Mouse (Mus musculus): ENCODE data around the gene Btn1a1. TPM values are rescaled to one million over a fixed set of nuclear protein-coding genes. Genes with fewer than 3 reads are reported as not detected.

The Btn1a1 gene
- polyA plus RNA-seq, 1 experiment = not detected

DNA sequence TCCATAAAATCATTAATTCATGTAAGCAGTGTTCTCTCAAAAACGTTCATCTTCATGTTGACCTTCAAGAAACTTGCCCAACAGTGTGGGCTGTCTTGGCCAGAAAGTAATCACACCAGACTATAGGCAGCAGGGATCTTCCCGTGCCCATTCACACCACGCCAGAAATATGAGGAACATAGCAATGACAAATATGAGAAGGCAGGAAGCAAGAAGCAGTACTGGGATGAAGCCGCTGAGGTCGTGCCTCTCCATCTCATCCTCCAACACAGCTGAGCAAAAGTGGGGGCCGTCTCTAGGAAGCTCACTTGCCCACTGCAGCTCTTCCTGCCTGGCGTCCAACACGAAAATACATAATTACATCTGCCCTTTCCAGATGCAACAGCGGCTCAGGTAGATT, 55.1 kb downstream of the Btn1a1 start:
- TF ChIP-seq CTCF (IDR thresholded peaks at IDR 0.05; ENCODE audit: insufficient read depth, low read depth, low read length) = no peak
- TF ChIP-seq POLR2A (IDR thresholded peaks at IDR 0.05; ENCODE audit: insufficient read depth, low read depth, low read length) = no peak
- 82% methylated on average over 9 of the region's 9 CpGs for WGBS
- H3K4me1 ChIP-seq (ENCODE audit: control insufficient read depth, insufficient read depth, low read length) = peaks cover 8% of the 10 kb centered on the region; the same call in 1 of the 2 replicates
- no peak overlapping the region for H3K4me3 ChIP-seq (ENCODE audit: insufficient read depth, low read depth, low read length)
- H3K27ac ChIP-seq (ENCODE audit: insufficient read depth, low read depth, low read length) = no peak overlapping the region

Other genes starting within 250 kb of the Btn1a1 start
- not detected in 2 replicates for gene Vmn1r222, start 230.0 kb downstream of the Btn1a1 start, polyA plus RNA-seq (2012; ENCODE audit: insufficient read depth, insufficient read length, low replicate concordance, missing spikeins)
- not detected in 2 replicates for gene Vmn1r223, start 218.8 kb downstream of the Btn1a1 start, polyA plus RNA-seq (2012; ENCODE audit: insufficient read depth, insufficient read length, low replicate concordance, missing spikeins)
- gene Zfp322a, start 96.7 kb downstream of the Btn1a1 start, polyA plus RNA-seq (2012; ENCODE audit: insufficient read depth, insufficient read length, low replicate concordance, missing spikeins) = not detected in 2 replicates
- gene Abt1, start 42.0 kb downstream of the Btn1a1 start, polyA plus RNA-seq (2012; ENCODE audit: insufficient read depth, insufficient read length, low replicate concordance, missing spikeins) = not detected in 2 replicates
- not detected in 2 replicates for gene Btn2a2, start 23.0 kb upstream of the Btn1a1 start, polyA plus RNA-seq (2012; ENCODE audit: insufficient read depth, insufficient read length, low replicate concordance, missing spikeins)
- gene Hist1h4h, start 65.1 kb upstream of the Btn1a1 start, polyA plus RNA-seq (2012; ENCODE audit: insufficient read depth, insufficient read length, low replicate concordance, missing spikeins) = not detected in 2 replicates
- not detected in 2 replicates for gene Hist1h2af, start 68.0 kb upstream of the Btn1a1 start, polyA plus RNA-seq (2012; ENCODE audit: insufficient read depth, insufficient read length, low replicate concordance, missing spikeins)
- gene Hist1h3g, start 69.5 kb upstream of the Btn1a1 start, polyA plus RNA-seq (2012; ENCODE audit: insufficient read depth, insufficient read length, low replicate concordance, missing spikeins) = not detected in 2 replicates
- not detected in 2 replicates for gene Hist1h2bh, start 77.5 kb upstream of the Btn1a1 start, polyA plus RNA-seq (2012; ENCODE audit: insufficient read depth, insufficient read length, low replicate concordance, missing spikeins)
- gene Hist1h3f, start 78.2 kb upstream of the Btn1a1 start, polyA plus RNA-seq (2012; ENCODE audit: insufficient read depth, insufficient read length, low replicate concordance, missing spikeins) = not detected in 2 replicates
- not detected in 2 replicates for gene Hist1h4f, start 85.7 kb upstream of the Btn1a1 start, polyA plus RNA-seq (2012; ENCODE audit: insufficient read depth, insufficient read length, low replicate concordance, missing spikeins)
- not detected in 2 replicates for gene Hist1h1d, start 87.4 kb upstream of the Btn1a1 start, polyA plus RNA-seq (2012; ENCODE audit: insufficient read depth, insufficient read length, low replicate concordance, missing spikeins)
- not detected in 2 replicates for gene Hist1h3e, start 96.5 kb upstream of the Btn1a1 start, polyA plus RNA-seq (2012; ENCODE audit: insufficient read depth, insufficient read length, low replicate concordance, missing spikeins)
- gene Hist1h2ae, start 105.3 kb upstream of the Btn1a1 start, polyA plus RNA-seq (2012; ENCODE audit: insufficient read depth, insufficient read length, low replicate concordance, missing spikeins) = not detected in 2 replicates
- gene Hist1h2bg, start 105.5 kb upstream of the Btn1a1 start, polyA plus RNA-seq (2012; ENCODE audit: insufficient read depth, insufficient read length, low replicate concordance, missing spikeins) = not detected in 2 replicates
- not detected in 2 replicates for gene Hist1h2bf, start 108.3 kb upstream of the Btn1a1 start, polyA plus RNA-seq (2012; ENCODE audit: insufficient read depth, insufficient read length, low replicate concordance, missing spikeins)
- not detected in 2 replicates for gene Hist1h2ad, start 108.5 kb upstream of the Btn1a1 start, polyA plus RNA-seq (2012; ENCODE audit: insufficient read depth, insufficient read length, low replicate concordance, missing spikeins)
- gene Hist1h3d, start 109.9 kb upstream of the Btn1a1 start, polyA plus RNA-seq (2012; ENCODE audit: insufficient read depth, insufficient read length, low replicate concordance, missing spikeins) = not detected in 2 replicates
- gene Hist1h4d, start 115.7 kb upstream of the Btn1a1 start, polyA plus RNA-seq (2012; ENCODE audit: insufficient read depth, insufficient read length, low replicate concordance, missing spikeins) = not detected in 2 replicates
- gene Hist1h2be, start 155.2 kb upstream of the Btn1a1 start, polyA plus RNA-seq (2012; ENCODE audit: insufficient read depth, insufficient read length, low replicate concordance, missing spikeins) = not detected in 2 replicates
- gene Hist1h1e, start 156.7 kb upstream of the Btn1a1 start, polyA plus RNA-seq (2012; ENCODE audit: insufficient read depth, insufficient read length, low replicate concordance, missing spikeins) = not detected in 2 replicates
- not detected in 2 replicates for gene Hist1h2ac, start 218.0 kb upstream of the Btn1a1 start, polyA plus RNA-seq (2012; ENCODE audit: insufficient read depth, insufficient read length, low replicate concordance, missing spikeins)
- not detected in 2 replicates for gene Hist1h2bc, start 218.3 kb upstream of the Btn1a1 start, polyA plus RNA-seq (2012; ENCODE audit: insufficient read depth, insufficient read length, low replicate concordance, missing spikeins)
- gene Hist1h1t, start 229.9 kb upstream of the Btn1a1 start, polyA plus RNA-seq (2012; ENCODE audit: insufficient read depth, insufficient read length, low replicate concordance, missing spikeins) = not detected in 2 replicates
- not detected in 2 replicates for gene Hist1h4c, start 232.6 kb upstream of the Btn1a1 start, polyA plus RNA-seq (2012; ENCODE audit: insufficient read depth, insufficient read length, low replicate concordance, missing spikeins)
- not detected in 2 replicates for gene Hfe, start 245.0 kb upstream of the Btn1a1 start, polyA plus RNA-seq (2012; ENCODE audit: insufficient read depth, insufficient read length, low replicate concordance, missing spikeins)

All from olfactory bulb, adult 2 months (tissue).